Mouse (Mus musculus) adrenal gland, adult 18-20 months (tissue): ENCODE measurements around the gene Sprn. TPM values are rescaled to one million over a fixed set of nuclear protein-coding genes. Genes with fewer than 3 reads are reported as not detected.
A peak's percentile ranks its signal among the peaks of the same experiment; 100 is the strongest.
"Not testable (repeated sequence)": the region's sequence is repeated elsewhere in the genome, so short reads cannot be mapped to it uniquely, and the experiment has no call there.

ENCODE experiments used
- DNase-seq, 2 experiments: peaks; one replicate each; pipeline ENCODE4 v3.0.0; 2021 to 2022; ENCODE audit warnings: low spot score in 2 of 2
- total RNA-seq, 2 experiments: library from RNA; stranded (reverse); gene quantifications; 1 replicate in 1 of 2; 2 replicates in 1 of 2; pipeline ENCODE4 v1.2.3; 2021

Gene Sprn
- total RNA-seq, 2 experiments from 2014 or later = 0.58 to 0.80 TPM

DNA sequence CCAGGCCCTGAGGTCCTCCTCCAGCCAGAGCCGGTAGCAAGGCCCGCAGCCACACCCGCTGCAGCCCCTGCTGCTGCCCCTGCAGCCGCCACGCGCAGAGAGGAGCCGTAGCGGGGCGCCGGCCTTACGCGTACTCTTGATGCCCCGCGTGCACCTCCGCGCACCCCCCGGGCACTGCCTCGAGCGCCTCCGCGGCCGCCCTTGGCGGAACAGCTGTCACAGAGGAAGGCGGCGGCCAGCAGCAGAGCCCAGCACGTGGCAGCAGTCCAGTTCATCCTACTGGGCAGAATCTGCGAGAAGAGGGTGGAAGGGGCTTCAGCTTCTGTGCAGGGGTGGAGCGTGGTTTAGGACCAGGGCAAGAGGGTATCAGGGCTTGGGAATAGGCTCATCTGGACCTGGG, 1.3 kb downstream of the Sprn start:
- peak in 1 of 2 experiments; percentile 9 for DNase-seq

DNA sequence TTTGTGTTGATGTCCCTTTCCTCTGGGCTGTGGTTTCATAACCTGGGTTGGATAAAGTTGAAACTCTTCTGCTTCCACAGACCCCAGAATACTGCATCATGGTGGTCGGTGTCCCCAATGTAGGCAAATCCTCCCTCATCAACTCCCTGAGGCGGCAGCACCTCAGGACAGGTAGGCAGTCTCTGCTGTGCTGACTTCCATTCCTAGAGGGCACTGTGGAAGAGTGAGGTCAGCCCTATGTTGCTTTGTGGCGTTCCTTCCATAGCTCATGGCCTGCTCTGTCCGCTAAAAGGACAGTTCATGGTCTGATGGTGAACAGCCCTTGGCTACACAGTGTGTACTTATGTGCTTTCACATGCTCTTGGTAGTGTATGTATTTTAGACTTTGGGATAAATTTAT, 10.1 kb downstream of the Sprn start:
- no peak for DNase-seq

GRCm38 (mm10) chr7:140141350-140141749, 13.3 kb downstream of the Sprn start:
- DNase-seq = peak; percentile 57 to 64

GRCm38 (mm10) chr7:140138021-140138310, 16.7 kb downstream of the Sprn start:
- DNase-seq = no peak

GRCm38 (mm10) chr7:140137135-140138020, 17.3 kb downstream of the Sprn start, which contains the start of gene Mtg1:
Mtg1 (plus strand) TSS chr7:140137564.
- DNase-seq = peak; percentile 99

- no peak for DNase-seq
Observed at GRCm38 (mm10) chr7:140135106-140135770, 19.4 kb downstream of the Sprn start.

DNA sequence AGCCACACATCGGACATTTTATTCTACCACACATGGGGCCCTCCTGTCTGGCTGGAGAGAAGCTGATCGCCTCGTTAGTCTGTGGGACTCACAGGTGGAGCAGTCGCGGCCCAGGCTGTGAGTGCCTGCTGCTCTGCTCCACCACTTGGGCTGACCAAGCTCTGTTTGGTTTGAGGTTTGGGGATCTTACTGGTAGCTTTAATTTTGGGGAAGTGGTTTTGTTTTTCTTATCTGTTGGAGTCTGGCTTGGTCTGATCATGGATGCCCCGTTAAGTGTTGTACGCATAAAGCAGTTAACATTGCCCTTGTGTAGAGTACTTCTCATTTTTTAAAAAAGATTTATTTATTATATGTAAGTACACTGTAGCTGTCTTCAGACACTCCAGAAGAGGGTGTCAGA, 20.6 kb downstream of the Sprn start:
- not testable (repeated sequence) for DNase-seq

DNA sequence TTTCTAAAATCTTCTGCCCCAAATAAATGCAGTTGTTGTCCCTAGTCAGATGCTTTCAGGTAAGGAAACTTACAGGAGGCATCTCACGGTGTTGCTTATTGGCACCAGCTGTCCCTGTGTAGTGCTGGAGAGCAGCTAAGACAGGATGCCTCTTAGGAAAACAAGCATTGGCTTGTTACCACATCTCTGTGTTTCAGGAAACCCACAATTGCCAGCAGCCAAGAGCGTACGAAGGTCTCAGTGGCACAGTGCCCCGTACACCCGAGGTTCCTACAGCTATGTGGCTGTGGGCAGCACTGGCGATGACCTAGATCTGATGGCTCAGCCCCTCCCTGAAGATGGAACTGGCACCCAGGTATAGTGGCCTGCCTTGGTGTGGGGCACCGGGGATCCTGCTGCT, 22.5 kb downstream of the Sprn start:
- not testable (repeated sequence) for DNase-seq

DNA sequence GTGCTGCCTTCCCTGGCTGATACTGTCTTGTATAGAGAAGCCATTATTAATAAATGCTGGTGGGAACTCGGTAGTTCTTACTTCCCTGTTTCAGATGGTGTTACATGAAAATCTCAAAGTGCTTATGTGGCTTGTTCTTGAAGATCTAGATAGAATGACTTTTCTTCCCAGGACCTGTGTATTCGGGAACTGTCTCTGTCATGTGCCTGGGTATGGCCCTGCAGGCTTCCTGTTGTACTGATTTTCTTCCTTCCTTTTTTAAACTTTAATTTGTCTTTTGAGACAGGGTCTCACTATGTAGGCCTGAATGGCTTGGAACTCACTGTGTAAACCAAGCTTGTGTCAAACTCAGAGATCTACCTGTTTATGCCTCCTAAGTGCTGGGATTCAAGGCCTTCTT, 26.8 kb downstream of the Sprn start:
- DNase-seq = no peak

DNA sequence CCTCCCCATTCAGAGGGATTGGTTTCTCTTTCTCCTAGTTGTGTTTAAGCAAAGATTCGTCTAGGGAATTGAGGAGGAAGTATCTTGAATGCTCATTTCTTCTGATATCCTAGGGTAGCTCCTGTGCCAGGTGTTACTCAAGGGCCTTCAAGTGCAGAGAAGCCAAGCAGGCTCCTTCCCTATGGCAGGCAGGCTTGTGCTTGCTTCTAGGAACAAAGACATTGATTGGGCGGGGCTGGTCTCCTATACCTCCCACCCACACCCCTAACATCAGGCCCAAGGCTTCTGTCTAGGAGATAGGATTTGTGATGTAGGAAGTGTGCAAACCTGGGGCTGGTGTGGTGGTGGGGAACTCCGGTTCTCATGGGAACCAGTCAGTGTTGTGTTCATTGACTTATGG, 27.7 kb downstream of the Sprn start:
- no peak for DNase-seq

DNA sequence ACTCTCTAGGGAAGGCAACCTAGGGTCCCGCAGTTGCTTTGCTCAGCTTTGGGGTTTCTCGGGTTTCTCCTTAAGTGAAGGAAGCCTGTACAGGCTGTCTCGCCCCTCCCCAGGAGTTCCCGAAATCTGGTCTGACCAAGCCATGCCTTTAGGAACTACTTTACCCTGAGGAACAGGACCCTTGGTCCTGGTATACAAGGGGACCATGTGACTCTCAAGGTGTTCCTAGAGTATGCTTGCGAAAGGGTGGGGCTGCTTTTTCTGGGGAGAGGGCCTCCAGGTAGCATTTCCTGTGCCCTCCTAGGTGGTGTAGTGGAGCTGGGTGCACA, 28.7 kb downstream of the Sprn start:
- no peak for DNase-seq

GRCm38 (mm10) chr7:140125278-140126021, 29.2 kb downstream of the Sprn start:
- peak; percentile 91 to 92 for DNase-seq

DNA sequence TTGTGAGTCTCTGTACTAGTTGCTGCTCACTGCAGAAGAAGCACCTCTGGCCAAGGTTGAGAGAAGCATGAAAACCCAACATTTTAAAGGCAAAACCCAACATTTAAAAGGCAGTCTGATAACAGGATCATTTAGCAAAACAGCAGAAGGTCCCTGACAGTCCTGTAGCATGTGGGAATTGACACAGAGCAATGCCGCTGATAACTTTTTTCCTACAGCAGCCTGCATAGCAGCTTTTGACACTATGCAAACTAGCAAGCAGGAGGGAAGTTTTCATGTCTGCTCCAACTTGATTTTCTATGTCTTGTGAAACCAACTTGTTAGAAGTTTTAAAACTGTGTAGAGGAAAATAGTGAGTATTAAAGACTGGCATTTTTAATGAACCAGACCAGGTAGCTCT, 30.3 kb downstream of the Sprn start:
- no peak for DNase-seq

DNA sequence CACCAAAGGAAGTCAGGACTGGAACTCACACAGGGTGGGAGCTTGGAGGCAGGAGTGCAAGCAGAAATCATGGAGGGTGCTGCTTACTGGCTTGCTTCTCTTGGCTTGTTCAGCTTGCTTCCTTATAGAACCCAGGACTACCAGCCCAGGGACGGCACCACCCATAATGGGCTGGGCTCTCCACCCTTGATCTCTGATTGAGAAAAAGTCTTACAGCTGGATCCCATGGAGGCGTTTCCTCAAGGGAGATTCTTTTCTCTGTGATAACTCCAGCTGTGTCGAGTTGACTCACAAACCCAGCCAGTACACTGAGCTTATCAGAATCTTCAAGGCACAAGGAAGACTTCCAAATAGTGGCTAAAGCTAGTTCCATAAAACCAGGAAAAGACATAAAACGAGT, 31.9 kb downstream of the Sprn start:
- no peak for DNase-seq

DNA sequence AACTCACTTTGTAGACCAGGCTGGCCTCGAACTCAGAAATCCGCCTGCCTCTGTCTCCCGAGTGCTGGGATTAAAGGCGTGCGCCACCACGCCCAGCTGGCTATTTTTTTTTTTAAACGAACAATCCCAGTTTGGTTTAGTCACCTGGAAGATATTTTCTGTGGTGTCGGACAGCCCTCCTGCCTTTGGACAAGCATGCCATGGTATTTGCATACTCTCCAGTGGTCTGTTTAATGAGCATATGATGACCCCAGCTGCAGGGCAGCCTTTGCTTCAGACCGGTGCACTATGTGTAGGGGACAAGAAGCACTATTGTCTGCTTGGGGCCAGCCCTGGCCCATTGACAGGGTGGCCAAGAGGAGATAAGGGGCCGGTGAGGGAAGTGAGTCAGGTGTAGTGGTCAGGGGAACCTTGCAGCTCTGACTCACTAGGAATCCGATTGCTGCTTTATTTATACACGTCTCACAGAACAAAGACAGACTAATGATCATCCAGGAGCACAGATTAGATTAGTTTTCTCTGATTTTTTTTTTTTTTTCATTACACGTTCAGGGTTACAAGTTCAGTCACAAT, 33.3 kb downstream of the Sprn start:
- no peak for DNase-seq

DNA sequence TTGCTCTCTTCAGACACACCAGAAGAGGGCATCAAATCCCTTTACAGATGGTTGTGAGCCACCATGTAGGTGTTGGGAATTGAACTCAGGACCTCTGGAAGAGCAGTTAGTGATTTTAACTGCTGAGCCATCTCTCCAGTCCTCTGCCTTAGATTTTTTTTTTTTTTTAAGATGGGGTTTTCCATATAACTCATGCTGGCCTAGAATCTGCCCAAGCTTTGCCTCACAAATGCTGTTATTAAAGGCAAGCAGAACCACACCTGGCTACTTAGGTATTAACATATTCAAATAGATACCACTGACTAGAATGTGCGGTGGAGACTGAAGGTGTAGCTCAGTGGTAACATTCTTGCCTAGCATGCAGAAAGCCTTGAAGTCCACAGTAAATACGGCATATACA, 34.2 kb downstream of the Sprn start:
- DNase-seq = no peak

DNA sequence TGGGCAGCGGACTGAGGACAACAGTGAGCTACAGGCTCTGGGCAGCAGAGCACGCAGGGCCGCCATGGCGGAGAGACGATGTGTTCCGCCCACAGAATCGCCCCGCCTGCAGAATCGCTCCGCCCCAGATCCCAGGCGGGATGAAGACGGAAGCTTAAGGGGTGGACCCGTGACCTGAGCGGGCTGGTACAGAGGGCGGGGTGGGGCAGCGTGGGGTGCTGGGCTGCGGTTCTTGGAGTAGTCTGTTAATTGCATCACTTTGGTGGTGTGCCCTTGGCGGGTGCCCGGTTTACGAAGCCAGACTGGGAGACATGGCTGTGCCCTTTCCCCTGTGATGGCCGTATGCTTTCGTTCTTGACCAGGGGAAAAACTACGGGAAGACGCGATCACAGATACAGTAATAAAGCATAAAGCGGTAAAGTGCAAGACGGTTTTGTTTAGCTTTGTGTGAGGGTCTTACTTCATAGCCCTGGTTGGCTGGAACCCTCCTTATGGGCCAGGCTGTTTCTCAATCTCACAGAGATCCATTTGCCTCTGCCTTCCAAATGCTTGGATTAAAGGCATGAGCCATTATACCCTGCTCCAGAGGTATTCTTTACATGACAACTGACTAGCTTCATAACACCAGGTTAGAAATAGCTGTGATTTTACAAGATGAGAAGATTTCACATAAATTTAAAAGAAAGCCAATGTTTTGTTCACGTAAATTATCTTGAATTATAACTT, 38.2 kb downstream of the Sprn start, which contains the start of gene Echs1:
Echs1 (minus strand) TSS at position 148 of the 726 bp plus-strand sequence.
- peak; percentile 86 for DNase-seq

GRCm38 (mm10) chr7:140115583-140116328, 38.9 kb downstream of the Sprn start, which contains the start of gene Paox:
Paox (plus strand) TSS chr7:140115799.
- peak in 1 of 2 experiments; percentile 55 for DNase-seq

GRCm38 (mm10) chr7:140111943-140112342, 42.7 kb downstream of the Sprn start:
- DNase-seq = no peak

- DNase-seq = no peak
Observed at GRCm38 (mm10) chr7:140104009-140104408, 50.7 kb downstream of the Sprn start.
